Mouse (Mus musculus): Measurements from ENCODE around the gene A830005F24Rik.

DNA sequence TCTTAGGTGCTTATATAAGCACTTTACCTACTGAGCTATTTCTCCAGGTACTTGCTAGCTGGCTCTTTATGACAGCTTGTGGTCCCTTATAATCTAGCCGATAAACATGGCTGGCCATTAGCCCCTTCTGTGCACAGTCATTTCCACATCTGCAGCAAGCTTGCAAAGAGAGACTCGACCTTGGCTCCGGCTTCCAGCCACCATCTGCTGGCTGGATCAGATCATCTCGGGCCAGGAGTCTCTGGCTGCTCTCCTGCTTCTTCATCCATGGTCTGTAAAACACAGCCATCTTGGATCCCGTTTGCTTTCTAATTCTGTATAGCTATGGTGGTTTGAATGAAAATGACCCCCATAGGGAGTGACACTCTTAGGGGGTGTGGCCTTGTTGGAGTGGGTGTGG lies 49.0 kb downstream of the A830005F24Rik start:
- TF ChIP-seq SMC3 (IDR thresholded peaks at IDR 0.05; ENCODE audit: low read depth, low read length) (no peak), CTCF (conservative IDR thresholded peaks at IDR 0.05 in 1 of 2, IDR thresholded peaks at IDR 0.05 in 1 of 2; ENCODE audit: low read depth in 2 of 2, low read length in 2 of 2) (no peak)
